Mouse (Mus musculus) olfactory bulb, adult 2 months (tissue): ENCODE measurements around the gene Cchcr1.

ENCODE experiments used
- CTCF ChIP-seq: fragments of 200-500 bp; IDR thresholded peaks from 2 replicates; pipeline ENCODE4 v1.5.1; 2012; ENCODE audit warnings: low read depth, mild to moderate bottlenecking, low read length, moderate library complexity; ENCODE audit not compliant: insufficient read depth
- POLR2A ChIP-seq: fragments of 200-500 bp; IDR thresholded peaks from 2 replicates; pipeline ENCODE4 v1.6.1; 2012; ENCODE audit warnings: mild to moderate bottlenecking, low read depth, low read length, moderate library complexity; ENCODE audit not compliant: insufficient read depth

DNA sequence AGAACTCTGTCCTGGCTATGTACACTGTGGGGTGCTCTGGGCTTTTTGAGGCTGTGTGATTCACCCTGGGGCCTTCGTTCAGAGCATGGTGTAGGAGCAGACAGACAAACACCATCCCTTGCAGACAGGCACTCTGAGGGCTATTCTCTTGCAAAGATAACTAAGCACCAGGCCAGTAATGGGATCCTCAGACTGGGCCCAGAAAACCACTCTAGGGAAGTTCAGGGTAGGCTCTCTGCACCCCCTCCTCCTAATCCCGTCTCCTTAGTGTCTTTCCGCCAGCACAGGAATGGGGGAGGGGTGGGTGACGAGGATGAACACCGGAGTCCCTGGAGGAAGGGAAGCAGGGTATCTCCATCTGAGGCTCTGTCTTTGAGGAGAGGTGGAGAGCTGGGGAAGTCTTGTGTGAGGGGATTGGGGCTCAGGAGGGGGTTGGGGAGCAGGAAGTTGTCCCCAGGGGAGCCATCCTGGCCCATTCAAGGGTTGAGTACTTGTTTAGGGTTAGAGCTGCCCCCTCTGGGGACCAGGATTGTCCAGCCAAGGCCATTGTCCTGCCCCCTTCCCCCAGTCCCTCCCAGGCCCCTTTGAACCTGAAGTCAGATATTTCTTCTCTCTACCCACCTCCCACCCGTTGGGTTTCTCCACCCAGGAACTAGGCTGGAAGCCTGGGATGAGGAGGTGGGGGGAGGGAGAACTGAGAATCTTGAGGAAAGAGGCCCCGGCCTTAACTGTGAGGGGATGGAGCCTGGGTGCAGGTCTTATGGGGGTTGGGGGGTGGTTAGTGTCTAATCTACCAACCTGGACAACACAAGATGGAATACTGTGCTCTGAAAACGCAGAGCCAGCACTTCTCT is 12.0 kb upstream of the Cchcr1 start:
- no peak for TF ChIP-seq CTCF
- TF ChIP-seq POLR2A, result no peak
